Mouse (Mus musculus) telencephalon, adult 2 months (tissue): Measurements from ENCODE around the gene Hs3st3b1.

Experiments
- DNase-seq: peaks from one replicate; pipeline ENCODE4 v3.0.0-alpha.2; 2011; ENCODE audit warnings: low read depth, low spot score

Gene Hs3st3b1

DNA sequence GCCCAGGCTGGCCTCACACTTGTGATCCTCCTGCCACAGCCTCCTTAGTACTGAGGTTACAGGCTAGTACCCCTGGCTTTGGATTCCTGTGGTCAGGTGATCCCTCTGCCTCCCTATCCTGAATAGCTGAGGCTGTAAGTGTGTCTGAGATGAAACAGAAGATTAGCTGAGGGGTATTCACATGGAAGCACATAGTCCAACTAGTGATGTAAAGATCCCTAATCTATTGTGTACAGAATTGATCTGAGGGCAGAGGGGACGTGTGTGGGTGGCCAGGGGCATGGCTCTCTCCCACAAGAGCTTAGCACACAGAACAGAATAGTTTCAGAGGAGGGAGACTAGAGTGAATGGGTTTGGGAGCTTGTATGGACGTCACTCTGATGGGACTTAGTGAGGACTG lies 41.8 kb downstream of the Hs3st3b1 start:
- DNase-seq: no peak

- no peak for DNase-seq
These were observed 42.8 kb downstream of the Hs3st3b1 start for GRCm38 (mm10) chr11:63879261-63879660.

GRCm38 (mm10) chr11:63878616-63879015 lies 43.5 kb downstream of the Hs3st3b1 start:
- DNase-seq: no peak

DNA sequence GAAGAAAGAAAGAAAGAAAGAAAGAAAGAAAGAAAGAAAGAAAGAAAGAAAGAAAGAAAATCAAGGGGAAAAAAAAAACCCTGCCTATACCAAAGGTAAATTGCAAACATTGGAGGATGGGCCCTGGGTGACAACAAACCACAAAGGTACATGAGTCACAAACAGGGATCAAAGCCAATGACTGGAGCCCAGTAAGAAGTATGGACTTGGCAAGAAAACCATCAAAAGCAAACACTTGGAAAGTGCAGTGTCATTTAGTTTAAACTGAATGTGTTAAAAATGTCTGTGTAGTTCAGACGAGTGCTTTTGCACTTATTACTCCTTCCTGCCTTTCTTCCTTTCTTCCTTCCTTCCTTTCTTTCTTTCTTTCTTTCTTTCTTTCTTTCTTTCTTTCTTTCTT lies 59.3 kb downstream of the Hs3st3b1 start:
- DNase-seq: no peak

GRCm38 (mm10) chr11:63861982-63862381 lies 60.1 kb downstream of the Hs3st3b1 start:
- DNase-seq: no peak

GRCm38 (mm10) chr11:63851041-63851730 lies 70.9 kb downstream of the Hs3st3b1 start:
- DNase-seq: no peak

GRCm38 (mm10) chr11:63850261-63850660 lies 71.8 kb downstream of the Hs3st3b1 start:
- DNase-seq: no peak

GRCm38 (mm10) chr11:63845379-63845778 lies 76.7 kb downstream of the Hs3st3b1 start:
- no peak for DNase-seq

DNA sequence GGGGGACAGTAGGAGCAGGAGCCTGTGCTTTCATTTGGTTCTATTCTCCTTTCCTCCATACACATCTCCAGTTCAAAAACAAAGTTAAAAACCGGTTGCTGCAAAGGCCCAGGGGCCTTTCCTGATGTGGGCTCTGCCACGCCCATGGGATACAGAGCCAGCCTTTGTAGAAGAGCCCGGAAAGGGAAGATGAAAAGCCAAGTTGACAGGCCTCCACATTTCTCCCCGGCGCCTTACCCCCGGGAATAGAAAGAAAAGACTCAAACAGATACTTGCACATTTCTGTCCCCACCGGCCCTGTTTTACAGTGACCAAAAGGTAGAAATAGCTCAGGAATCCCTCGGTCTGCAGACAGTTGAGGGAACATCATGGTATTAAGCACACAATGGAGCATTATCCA lies 77.4 kb downstream of the Hs3st3b1 start:
- no peak for DNase-seq

DNA sequence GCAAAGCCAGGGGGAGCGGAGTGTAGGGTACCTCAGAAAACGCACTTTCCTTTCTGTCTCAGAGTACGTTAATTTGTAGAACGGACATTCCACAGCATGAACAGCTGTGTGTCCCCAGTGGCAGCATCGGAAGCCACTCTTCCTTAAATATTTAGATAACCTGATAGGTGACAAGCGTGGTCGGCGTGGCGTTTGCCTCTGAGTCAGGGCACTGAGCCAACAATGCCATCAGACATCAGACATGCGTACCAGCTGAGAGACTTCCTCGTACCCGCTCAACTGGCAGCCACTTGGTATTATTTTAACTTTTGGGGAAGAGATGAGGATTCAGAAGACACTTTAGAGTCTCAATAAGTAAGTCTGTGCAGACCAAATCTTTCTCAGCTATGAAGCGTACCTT lies 84.6 kb downstream of the Hs3st3b1 start:
- no peak for DNase-seq
